Mouse (Mus musculus) C2C12 (cell line): ENCODE data around the gene Pop4.

Experiments
- CEBPB ChIP-seq: IDR thresholded peaks from one replicate; pipeline ENCODE4 v1.6.1; 2011; ENCODE audit warnings: low read depth, mild to moderate bottlenecking, control low read depth, moderate library complexity
- CTCF ChIP-seq: IDR thresholded peaks from one replicate; pipeline ENCODE4 v1.5.1; 2011; ENCODE audit not compliant: control insufficient read depth, insufficient read depth, insufficient read length
- MAX ChIP-seq: IDR thresholded peaks from one replicate; pipeline ENCODE4 v1.6.1; 2011; ENCODE audit warnings: mild to moderate bottlenecking, control low read depth
- MYOD1 ChIP-seq: IDR thresholded peaks from one replicate; pipeline ENCODE4 v1.6.1; 2011; ENCODE audit warnings: low read depth; ENCODE audit not compliant: control insufficient read depth, insufficient read length
- MYOG ChIP-seq: IDR thresholded peaks from one replicate; pipeline ENCODE4 v1.6.1; 2011; ENCODE audit not compliant: control insufficient read depth, insufficient read length; ENCODE audit errors: extremely low read depth
- USF1 ChIP-seq: IDR thresholded peaks from one replicate; pipeline ENCODE4 v1.6.1; 2011; ENCODE audit warnings: low read depth, mild to moderate bottlenecking, control low read depth, moderate library complexity

DNA sequence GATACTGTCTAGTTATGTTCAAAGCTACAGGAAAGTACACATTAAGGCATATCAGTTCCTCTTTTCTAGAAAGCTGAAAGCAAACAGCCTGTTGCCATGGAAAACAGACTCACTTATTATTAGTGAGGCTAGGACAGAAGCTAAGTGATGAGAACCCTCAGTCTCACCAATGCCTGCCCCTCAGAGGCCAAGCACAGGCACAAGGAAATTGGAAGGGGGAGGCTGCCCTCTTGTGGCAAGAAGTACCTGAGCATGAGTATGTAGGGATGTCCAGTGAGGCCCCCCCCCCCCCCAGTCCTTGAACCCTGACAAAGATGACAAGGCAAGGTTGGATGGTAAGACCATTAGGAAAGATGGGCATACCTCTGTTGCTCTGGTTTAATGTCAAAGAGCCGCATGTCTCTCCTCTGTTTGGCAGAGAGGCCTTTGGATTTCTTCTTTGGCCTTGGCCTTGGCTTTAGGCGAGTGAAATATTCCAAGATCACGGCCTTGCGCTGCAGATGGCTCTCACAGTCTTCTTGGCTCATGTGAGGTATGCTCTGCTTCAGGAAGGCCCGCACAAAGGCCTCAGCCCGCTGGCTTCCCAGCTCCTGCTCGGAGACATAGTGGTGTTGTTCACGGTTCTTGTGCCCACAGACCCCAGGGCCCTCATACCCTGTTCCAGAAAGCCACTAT, 4.1 kb downstream of the Pop4 start:
- peak; percentile 29 for TF ChIP-seq CTCF
- no peak for TF ChIP-seq USF1
- no peak for TF ChIP-seq MAX
- TF ChIP-seq CEBPB, result no peak
- TF ChIP-seq MYOG, result no peak
- no peak for TF ChIP-seq MYOD1
